Mouse (Mus musculus) midbrain, embryonic 13.5 days (tissue): ENCODE data around the gene Ergic1. TPM values are rescaled to one million over a fixed set of nuclear protein-coding genes. Genes with fewer than 3 reads are reported as not detected.
A peak's percentile ranks its signal among the peaks of the same experiment; 100 is the strongest.

Source experiments
- ATAC-seq: fragments of 200-750 bp; cut with Nextera tagmentation; 2 replicates; pipeline ENCODE4 v1.8.0; 2017; ENCODE audit warnings: mild to moderate bottlenecking, moderate TSS enrichment, moderate library complexity
- H3K27ac ChIP-seq: fragments of 300-500 bp; sonication (generic); 2 replicates; pipeline ENCODE4 v1.5.1; 2015; ENCODE audit warnings: inconsistent platforms, mild to moderate bottlenecking, moderate library complexity
- H3K27me3 ChIP-seq: fragments of 300-500 bp; sonication (generic); 2 replicates; pipeline ENCODE4 v1.6.1; 2015; ENCODE audit warnings: mild to moderate bottlenecking, inconsistent platforms
- H3K36me3 ChIP-seq: fragments of 300-500 bp; sonication (generic); 2 replicates; pipeline ENCODE4 v1.6.1; 2015; ENCODE audit warnings: mild to moderate bottlenecking, inconsistent platforms
- H3K4me1 ChIP-seq: fragments of 300-500 bp; sonication (generic); replicated peaks from 2 replicates; pipeline ENCODE4 v1.6.1; 2015; ENCODE audit warnings: inconsistent platforms
- H3K4me2 ChIP-seq: fragments of 300-500 bp; sonication (generic); replicated peaks from 2 replicates; pipeline ENCODE4 v1.6.1; 2015; ENCODE audit warnings: moderate library complexity, mild to moderate bottlenecking, inconsistent platforms
- H3K4me3 ChIP-seq: fragments of 300-500 bp; sonication (generic); replicated peaks from 2 replicates; pipeline ENCODE4 v1.5.1; 2015; ENCODE audit warnings: mild to moderate bottlenecking, inconsistent platforms
- H3K9ac ChIP-seq: fragments of 300-500 bp; sonication (generic); replicated peaks from 2 replicates; pipeline ENCODE4 v1.6.1; 2015; ENCODE audit warnings: mild to moderate bottlenecking, inconsistent platforms
- H3K9me3 ChIP-seq: fragments of 300-500 bp; sonication (generic); 2 replicates; pipeline ENCODE4 v1.6.1; 2016; ENCODE audit warnings: mild to moderate bottlenecking, inconsistent platforms
- WGBS: fragments of 180-500 bp; shearing (Covaris S2); methylation state at CpG from one replicate; pipeline ENCODE4 v1.1.7; 2015; 5-methylcytosine and 5-hydroxymethylcytosine counted together
- polyA plus RNA-seq: library from polyadenylated mRNA; unstranded; fragments of >200 nt; fragmentation: Nextera tagmentation; extraction: Ambion mirVana; gene quantifications from 2 replicates; pipeline ENCODE4 v1.2.1, GENCODE M21; 2015

Gene Ergic1
- polyA plus RNA-seq, 1 experiment from 2014 or later: 102 TPM

GRCm38 (mm10) chr17:26639791-26640190, 78.5 kb downstream of the Ergic1 start:
- Histone ChIP-seq H3K9ac (no peak overlapping the region), H3K27ac (no peak overlapping the region), H3K4me3 (no peak overlapping the region), H3K27me3 (no peaks in the 10 kb centered on the region), H3K4me2 (no peak overlapping the region), H3K4me1 (peaks cover 8% of the 10 kb centered on the region), H3K36me3 (peaks cover 82% of the 10 kb centered on the region), H3K9me3 (no peaks in the 10 kb centered on the region)
- 91% methylated on average over 2 of the region's 2 CpGs for WGBS
- ATAC-seq: no peak

- WGBS: 98% methylated on average over 3 of the region's 3 CpGs
- H3K4me3 ChIP-seq: no peak overlapping the region
- ATAC-seq: no peak
- H3K36me3 ChIP-seq: peaks cover 82% of the 10 kb centered on the region
- no peak overlapping the region for H3K4me2 ChIP-seq
- H3K27ac ChIP-seq: no peak overlapping the region
- H3K9me3 ChIP-seq: no peaks in the 10 kb centered on the region
- H3K9ac ChIP-seq: no peak overlapping the region
- no peaks in the 10 kb centered on the region for H3K27me3 ChIP-seq
- H3K4me1 ChIP-seq: peaks cover 14% of the 10 kb centered on the region
These were observed 79.0 kb downstream of the Ergic1 start for GRCm38 (mm10) chr17:26640286-26640740.

- H3K27ac ChIP-seq: no peak overlapping the region
- peaks cover 16% of the 10 kb centered on the region for H3K4me1 ChIP-seq
- no peak for ATAC-seq
- H3K9me3 ChIP-seq: no peaks in the 10 kb centered on the region
- WGBS: 93% methylated on average over 8 of the region's 8 CpGs
- H3K9ac ChIP-seq: no peak overlapping the region
- no peak overlapping the region for H3K4me3 ChIP-seq
- H3K36me3 ChIP-seq: peaks cover 94% of the 10 kb centered on the region
- no peak overlapping the region for H3K4me2 ChIP-seq
- no peaks in the 10 kb centered on the region for H3K27me3 ChIP-seq
These were observed 82.2 kb downstream of the Ergic1 start for GRCm38 (mm10) chr17:26643456-26643855.

GRCm38 (mm10) chr17:26643993-26644392, 82.7 kb downstream of the Ergic1 start:
- Histone ChIP-seq H3K27me3 (no peaks in the 10 kb centered on the region), H3K4me2 (no peak overlapping the region), H3K27ac (peak overlapping the region; percentile 68; the same call in 1 of the 2 replicates), H3K9me3 (no peaks in the 10 kb centered on the region), H3K4me3 (no peak overlapping the region), H3K4me1 (peaks cover 16% of the 10 kb centered on the region), H3K9ac (no peak overlapping the region), H3K36me3 (peaks cover 97% of the 10 kb centered on the region)
- WGBS: 95% methylated on average over 2 of the region's 2 CpGs
- no peak for ATAC-seq

GRCm38 (mm10) chr17:26644509-26645410, 83.5 kb downstream of the Ergic1 start:
- no peaks in the 10 kb centered on the region for H3K9me3 ChIP-seq
- H3K27ac ChIP-seq: peak overlapping the region; percentile 68
- no peak overlapping the region for H3K9ac ChIP-seq
- 40% methylated on average over 9 of the region's 9 CpGs for WGBS
- ATAC-seq: peak; percentile 84
- no peak overlapping the region for H3K4me3 ChIP-seq
- no peak overlapping the region for H3K4me2 ChIP-seq
- H3K36me3 ChIP-seq: peaks cover 97% of the 10 kb centered on the region
- H3K27me3 ChIP-seq: no peaks in the 10 kb centered on the region
- peaks cover 16% of the 10 kb centered on the region for H3K4me1 ChIP-seq

GRCm38 (mm10) chr17:26645411-26645854, 84.1 kb downstream of the Ergic1 start:
- H3K9ac ChIP-seq: no peak overlapping the region
- peaks cover 16% of the 10 kb centered on the region for H3K4me1 ChIP-seq
- H3K4me3 ChIP-seq: no peak overlapping the region
- WGBS: 88% methylated on average over 8 of the region's 8 CpGs
- ATAC-seq: no peak
- H3K36me3 ChIP-seq: peaks cover 94% of the 10 kb centered on the region
- H3K27me3 ChIP-seq: no peaks in the 10 kb centered on the region
- H3K4me2 ChIP-seq: no peak overlapping the region
- peak overlapping the region; percentile 68 for H3K27ac ChIP-seq
- no peaks in the 10 kb centered on the region for H3K9me3 ChIP-seq

- 89% methylated on average over 13 of the region's 13 CpGs for WGBS
- no peak overlapping the region for H3K4me2 ChIP-seq
- no peak for ATAC-seq
These were observed 86.0 kb downstream of the Ergic1 start for GRCm38 (mm10) chr17:26647283-26647682.

GRCm38 (mm10) chr17:26649565-26649964, 88.3 kb downstream of the Ergic1 start:
- Histone ChIP-seq H3K4me2 (no peak overlapping the region), H3K9ac (no peak overlapping the region; the same call in 1 of the 2 replicates), H3K27me3 (no peaks in the 10 kb centered on the region), H3K36me3 (peaks cover 77% of the 10 kb centered on the region), H3K4me3 (no peak overlapping the region), H3K4me1 (peaks cover 10% of the 10 kb centered on the region), H3K27ac (peak overlapping the region; percentile 39), H3K9me3 (no peaks in the 10 kb centered on the region)
- ATAC-seq: no peak
- 88% methylated on average over 4 of the region's 4 CpGs for WGBS

More at GRCm38 (mm10) chr17:26647283-26647682, 86.0 kb downstream of the Ergic1 start:
- Histone ChIP-seq H3K9ac (no peak overlapping the region), H3K4me1 (peaks cover 16% of the 10 kb centered on the region), H3K27me3 (no peaks in the 10 kb centered on the region), H3K4me3 (no peak overlapping the region), H3K9me3 (no peaks in the 10 kb centered on the region), H3K27ac (no peak overlapping the region), H3K36me3 (peaks cover 78% of the 10 kb centered on the region)

- no peaks in the 10 kb centered on the region for H3K27me3 ChIP-seq
- no peaks in the 10 kb centered on the region for H3K9me3 ChIP-seq
- 0 out of 2 replicates have a peak overlapping the region, but pooled peaks have one; percentile 35 for H3K27ac ChIP-seq
- no peak overlapping the region for H3K4me3 ChIP-seq
- H3K4me1 ChIP-seq: no peaks in the 10 kb centered on the region; the same call in 1 of the 2 replicates
- 84% methylated on average over 14 of the region's 14 CpGs for WGBS
- ATAC-seq: no peak
- peaks cover 78% of the 10 kb centered on the region for H3K36me3 ChIP-seq
- peak overlapping the region; percentile 44; the same call in 1 of the 2 replicates for H3K9ac ChIP-seq
- H3K4me2 ChIP-seq: no peak overlapping the region
These were observed 89.4 kb downstream of the Ergic1 start for GRCm38 (mm10) chr17:26650451-26651363.

GRCm38 (mm10) chr17:26658854-26659572, 97.7 kb downstream of the Ergic1 start:
- Histone ChIP-seq H3K4me2 (no peak overlapping the region), H3K9ac (no peak overlapping the region), H3K9me3 (no peaks in the 10 kb centered on the region), H3K36me3 (peaks cover 32% of the 10 kb centered on the region), H3K27ac (no peak overlapping the region), H3K4me1 (peaks cover 16% of the 10 kb centered on the region), H3K27me3 (no peaks in the 10 kb centered on the region), H3K4me3 (no peak overlapping the region)
- ATAC-seq: no peak
- WGBS: 42% methylated on average over 21 of the region's 21 CpGs

- Histone ChIP-seq H3K27me3 (no peaks in the 10 kb centered on the region), H3K36me3 (peaks cover 28% of the 10 kb centered on the region), H3K4me3 (no peak overlapping the region), H3K4me2 (no peak overlapping the region), H3K27ac (no peak overlapping the region), H3K9me3 (no peaks in the 10 kb centered on the region), H3K9ac (no peak overlapping the region), H3K4me1 (peaks cover 18% of the 10 kb centered on the region)
- ATAC-seq: no peak
- 57% methylated on average over 3 of the region's 3 CpGs for WGBS
These were observed 98.3 kb downstream of the Ergic1 start for GRCm38 (mm10) chr17:26659573-26659915.
